Mouse (Mus musculus): ENCODE data around the gene Wdr47.

DNA sequence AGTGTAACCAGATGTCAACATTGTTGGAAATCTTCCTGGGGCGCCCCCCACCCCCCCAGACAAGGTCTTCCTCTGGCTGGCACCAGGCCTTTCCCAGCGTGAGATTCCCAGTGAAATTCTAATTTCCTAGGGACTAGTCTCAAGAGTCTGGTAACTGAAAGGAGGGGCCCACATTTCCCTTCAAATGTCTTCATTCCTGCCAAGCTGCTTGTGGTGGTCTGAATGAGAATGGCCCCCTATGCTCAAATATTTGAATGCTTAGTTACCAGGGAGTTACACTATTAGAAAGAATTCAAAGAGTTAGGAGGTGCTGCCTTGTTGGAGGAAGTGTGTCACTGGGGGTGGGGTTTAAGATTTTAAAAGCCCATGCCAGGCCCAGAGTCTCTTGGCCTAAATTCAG lies 2.6 kb upstream of the Wdr47 start:
- TF ChIP-seq GATA1 (IDR thresholded peaks at IDR 0.05; ENCODE audit: low read length): no peak
- TF ChIP-seq TAL1 (IDR thresholded peaks at IDR 0.05; ENCODE audit: low read length): no peak

All from erythroblast, embryonic 14.5 days (primary cell).